Mouse (Mus musculus) forebrain, embryonic 10.5 days (tissue): ENCODE measurements at regions not wholly inside any gene's neighbourhood (a gene's known extent, or its start where the extent isn't known, plus 50 kb on each side); places are given as distances from the start of the nearest gene placed in this dataset.

Experiments used
- DNase-seq: peaks from one replicate; pipeline ENCODE4 v3.0.0-alpha.2; 2017; ENCODE audit warnings: low spot score; ENCODE audit errors: extremely low spot score
- H3K27ac ChIP-seq: fragments of 300-500 bp; sonication (generic); 2 replicates; pipeline ENCODE4 v1.5.1; 2016; ENCODE audit warnings: mild to moderate bottlenecking
- H3K27me3 ChIP-seq: fragments of 300-500 bp; sonication (generic); 2 replicates; pipeline ENCODE4 v1.6.1; 2016; ENCODE audit warnings: mild to moderate bottlenecking; ENCODE audit not compliant: poor library complexity, severe bottlenecking
- H3K36me3 ChIP-seq: fragments of 300-500 bp; sonication (generic); replicated peaks from 2 replicates; pipeline ENCODE4 v1.6.1; 2016; ENCODE audit warnings: mild to moderate bottlenecking, moderate library complexity
- H3K4me1 ChIP-seq: fragments of 300-500 bp; sonication (generic); 2 replicates; pipeline ENCODE4 v1.6.1; 2016
- H3K4me3 ChIP-seq: fragments of 300-500 bp; sonication (generic); 2 replicates; pipeline ENCODE4 v1.5.1; 2016; ENCODE audit warnings: mild to moderate bottlenecking, moderate library complexity
- H3K9me3 ChIP-seq: fragments of 300-500 bp; sonication (generic); 2 replicates; pipeline ENCODE4 v1.6.1; 2016; ENCODE audit warnings: mild to moderate bottlenecking, moderate library complexity
- WGBS: fragments of 180-500 bp; shearing (Covaris S2); methylation state at CpG from one replicate; pipeline ENCODE4 v1.1.7; 2016; 5-methylcytosine and 5-hydroxymethylcytosine counted together

- Histone ChIP-seq H3K36me3 (no peaks in the 10 kb centered on the region), H3K9me3 (no peaks in the 10 kb centered on the region), H3K4me3 (no peak overlapping the region), H3K4me1 (no peaks in the 10 kb centered on the region), H3K27ac (no peak overlapping the region), H3K27me3 (no peaks in the 10 kb centered on the region)
- DNase-seq, result no peak
- 73% methylated on average over 2 of the region's 2 CpGs for WGBS
Observed at GRCm38 (mm10) chr10:66228123-66228522, 867.8 kb upstream of the Jmjd1c start.

DNA sequence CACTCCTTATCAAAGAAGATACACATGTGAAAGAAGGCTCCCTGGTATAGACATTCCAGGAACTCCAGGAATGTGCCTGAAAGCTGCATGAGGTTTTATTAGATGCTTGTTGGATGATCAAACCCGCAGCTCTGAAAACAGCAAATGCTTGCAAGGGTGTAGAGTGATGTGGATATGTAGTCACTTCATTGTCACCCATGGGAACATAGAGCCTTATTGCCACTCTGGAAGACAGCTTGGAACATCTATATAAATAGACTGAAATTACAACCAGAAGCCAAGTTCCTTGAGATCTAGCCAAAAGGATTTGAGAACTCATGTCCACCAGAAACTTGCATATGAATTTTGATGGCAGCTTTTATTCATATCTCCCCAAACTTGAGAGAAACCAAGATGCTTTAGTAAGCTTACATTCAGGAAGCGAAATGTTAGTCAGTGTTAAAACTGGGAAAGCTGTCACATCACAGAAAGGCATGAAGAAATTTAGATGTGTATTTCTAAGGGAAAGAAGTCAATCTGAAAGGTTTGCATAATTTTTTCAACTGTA is 861.5 kb upstream of the Jmjd1c start:
- Histone ChIP-seq H3K9me3 (no peaks in the 10 kb centered on the region), H3K27me3 (no peaks in the 10 kb centered on the region), H3K4me3 (no peak overlapping the region), H3K27ac (no peak overlapping the region), H3K4me1 (no peaks in the 10 kb centered on the region), H3K36me3 (no peaks in the 10 kb centered on the region)
- no peak for DNase-seq
- WGBS, result 82% methylated on average over 2 of the region's 2 CpGs

- no peaks in the 10 kb centered on the region for H3K4me1 ChIP-seq
- no peak overlapping the region for H3K27ac ChIP-seq
- H3K27me3 ChIP-seq, result no peaks in the 10 kb centered on the region
- no peak for DNase-seq
- no peak overlapping the region for H3K4me3 ChIP-seq
- no peaks in the 10 kb centered on the region for H3K36me3 ChIP-seq
- no peaks in the 10 kb centered on the region for H3K9me3 ChIP-seq
- 84% methylated on average over 5 of the region's 5 CpGs for WGBS
Observed at GRCm38 (mm10) chr10:66256377-66256776, 839.5 kb upstream of the Jmjd1c start.

DNA sequence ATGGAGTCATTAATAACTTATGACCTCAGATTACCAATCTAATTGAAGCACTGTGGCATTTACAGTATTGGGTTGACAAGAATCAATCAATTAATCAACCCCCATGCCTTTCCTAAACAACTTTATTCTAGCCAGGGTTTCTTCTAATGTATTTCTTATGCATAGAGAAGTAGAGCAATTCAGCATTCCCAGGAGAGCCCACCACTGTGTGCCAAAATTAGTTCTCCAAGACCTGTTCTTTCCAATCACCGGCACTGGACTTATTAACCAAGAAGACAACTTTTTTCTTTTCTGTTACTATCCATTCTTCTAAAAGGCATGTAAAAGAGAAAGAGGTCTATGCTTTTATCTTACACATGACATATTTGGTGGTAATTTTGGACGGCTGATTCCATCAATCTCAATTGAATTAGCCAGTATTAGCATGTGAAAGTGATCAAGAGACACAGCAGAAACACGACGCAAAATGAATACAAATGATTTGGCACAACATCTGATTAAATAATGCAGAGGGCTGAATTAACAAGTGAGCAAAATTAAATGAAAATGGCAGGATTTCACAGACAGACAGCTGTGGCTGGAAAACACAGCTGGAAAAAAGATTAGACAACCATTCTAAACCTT is 825.2 kb upstream of the Jmjd1c start:
- H3K9me3 ChIP-seq, result no peaks in the 10 kb centered on the region
- no peak overlapping the region for H3K27ac ChIP-seq
- no peak overlapping the region for H3K4me3 ChIP-seq
- no peaks in the 10 kb centered on the region for H3K27me3 ChIP-seq
- H3K4me1 ChIP-seq, result no peaks in the 10 kb centered on the region
- H3K36me3 ChIP-seq, result no peaks in the 10 kb centered on the region
- DNase-seq, result no peak
- 85% methylated on average over 4 of the region's 4 CpGs for WGBS

GRCm38 (mm10) chr10:66295628-66296027 is 800.3 kb upstream of the Jmjd1c start:
- Histone ChIP-seq H3K27me3 (no peaks in the 10 kb centered on the region), H3K4me3 (no peak overlapping the region), H3K36me3 (no peaks in the 10 kb centered on the region), H3K27ac (no peak overlapping the region), H3K4me1 (no peaks in the 10 kb centered on the region), H3K9me3 (no peaks in the 10 kb centered on the region)
- WGBS, result 64% methylated on average over 4 of the region's 4 CpGs
- no peak for DNase-seq

DNA sequence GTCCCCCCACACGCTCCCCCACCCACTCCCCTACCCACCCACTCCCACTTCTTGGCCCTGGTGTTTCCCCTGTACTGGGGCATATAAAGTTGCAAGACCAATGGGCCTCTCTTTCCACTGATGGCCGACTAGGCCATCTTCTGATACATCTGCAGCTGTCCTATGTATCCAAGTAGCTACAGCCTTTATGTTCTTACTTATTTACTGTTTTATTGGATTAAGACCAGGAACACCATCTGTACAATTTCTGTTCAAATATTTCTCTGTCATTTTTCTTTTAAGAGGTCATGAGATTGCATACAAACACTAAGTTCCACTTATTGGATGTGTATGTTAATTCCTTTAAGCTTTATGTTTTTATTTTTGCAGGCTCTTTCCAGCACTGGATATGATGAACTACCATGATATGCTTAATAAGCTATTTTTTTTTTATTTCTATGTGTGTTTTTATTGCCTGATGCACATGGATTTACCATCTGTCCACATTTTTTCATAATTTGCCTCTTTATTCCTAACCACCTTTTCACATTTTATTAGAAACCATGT is 792.6 kb upstream of the Jmjd1c start:
- Histone ChIP-seq H3K36me3 (no peaks in the 10 kb centered on the region), H3K9me3 (no peaks in the 10 kb centered on the region), H3K27ac (no peak overlapping the region), H3K4me1 (no peaks in the 10 kb centered on the region), H3K4me3 (no peak overlapping the region), H3K27me3 (no peaks in the 10 kb centered on the region)
- no peak for DNase-seq
- WGBS, result 86% methylated on average over 2 of the region's 2 CpGs

- Histone ChIP-seq H3K27me3 (no peaks in the 10 kb centered on the region), H3K4me1 (no peaks in the 10 kb centered on the region), H3K4me3 (no peak overlapping the region), H3K27ac (no peak overlapping the region), H3K9me3 (no peaks in the 10 kb centered on the region), H3K36me3 (no peaks in the 10 kb centered on the region)
- no peak for DNase-seq
Observed at GRCm38 (mm10) chr10:66304901-66305300, 791.0 kb upstream of the Jmjd1c start.

DNA sequence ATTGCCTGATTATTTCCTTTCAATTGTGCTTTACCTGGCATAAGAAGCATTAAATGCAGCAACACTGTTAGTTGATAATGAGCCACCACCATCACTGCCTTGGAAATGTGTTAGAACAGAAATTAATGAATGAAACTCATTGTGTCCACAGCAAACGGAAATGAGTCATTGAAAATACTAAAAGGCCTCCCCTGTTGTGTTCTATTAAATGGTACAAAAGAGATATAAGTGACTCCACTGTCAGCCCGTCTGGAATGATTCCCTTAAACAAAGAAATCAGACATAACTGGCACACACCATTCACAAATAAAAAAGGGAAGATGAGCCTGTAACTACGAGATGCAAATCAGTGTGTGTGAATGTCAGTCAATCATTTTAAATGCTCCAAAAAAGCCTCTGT is 764.8 kb upstream of the Jmjd1c start:
- WGBS, result 52% methylated on average over 3 of the region's 3 CpGs
- H3K27ac ChIP-seq, result no peak overlapping the region
- H3K9me3 ChIP-seq, result no peaks in the 10 kb centered on the region
- H3K36me3 ChIP-seq, result no peaks in the 10 kb centered on the region
- DNase-seq, result no peak
- no peaks in the 10 kb centered on the region for H3K27me3 ChIP-seq
- no peaks in the 10 kb centered on the region for H3K4me1 ChIP-seq
- no peak overlapping the region for H3K4me3 ChIP-seq

- WGBS, result 87% methylated on average over 1 of the region's 1 CpGs
Observed at GRCm38 (mm10) chr10:66337994-66338393, 757.9 kb upstream of the Jmjd1c start.

DNA sequence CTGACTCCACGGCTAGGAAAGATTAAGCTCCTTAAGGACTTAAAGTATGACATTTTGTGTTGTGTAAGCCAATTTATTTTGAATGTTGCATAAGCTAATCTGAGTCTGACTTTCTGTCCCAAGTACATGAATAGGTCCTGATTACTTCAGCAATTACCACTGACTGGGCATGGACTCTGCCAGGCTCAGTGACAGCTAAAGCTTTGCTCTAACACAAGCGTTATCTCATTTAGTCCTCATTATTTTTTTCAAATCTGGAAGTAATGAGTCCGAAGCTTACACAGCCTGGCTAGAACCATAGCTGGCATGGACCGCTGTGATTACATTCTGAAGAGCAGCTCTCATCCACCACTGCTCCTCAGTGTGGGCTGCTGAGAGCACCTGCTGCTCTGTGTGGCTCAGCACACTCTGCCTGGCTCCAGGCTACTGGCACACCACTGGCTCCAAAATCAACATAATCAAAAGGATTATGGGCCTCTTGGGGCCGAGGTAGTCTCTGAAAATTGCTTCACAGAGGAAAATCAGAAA is 753.0 kb upstream of the Jmjd1c start:
- no peak for DNase-seq
- no peak overlapping the region for H3K4me3 ChIP-seq
- H3K27me3 ChIP-seq, result no peaks in the 10 kb centered on the region
- H3K36me3 ChIP-seq, result no peaks in the 10 kb centered on the region
- H3K9me3 ChIP-seq, result no peaks in the 10 kb centered on the region
- no peak overlapping the region for H3K27ac ChIP-seq
- WGBS, result 71% methylated on average over 5 of the region's 5 CpGs
- H3K4me1 ChIP-seq, result no peaks in the 10 kb centered on the region

More at GRCm38 (mm10) chr10:66337994-66338393, 757.9 kb upstream of the Jmjd1c start:
- Histone ChIP-seq H3K9me3 (no peaks in the 10 kb centered on the region), H3K27ac (no peak overlapping the region), H3K4me1 (no peaks in the 10 kb centered on the region), H3K36me3 (no peaks in the 10 kb centered on the region), H3K4me3 (no peak overlapping the region), H3K27me3 (no peaks in the 10 kb centered on the region)
- DNase-seq, result no peak

DNA sequence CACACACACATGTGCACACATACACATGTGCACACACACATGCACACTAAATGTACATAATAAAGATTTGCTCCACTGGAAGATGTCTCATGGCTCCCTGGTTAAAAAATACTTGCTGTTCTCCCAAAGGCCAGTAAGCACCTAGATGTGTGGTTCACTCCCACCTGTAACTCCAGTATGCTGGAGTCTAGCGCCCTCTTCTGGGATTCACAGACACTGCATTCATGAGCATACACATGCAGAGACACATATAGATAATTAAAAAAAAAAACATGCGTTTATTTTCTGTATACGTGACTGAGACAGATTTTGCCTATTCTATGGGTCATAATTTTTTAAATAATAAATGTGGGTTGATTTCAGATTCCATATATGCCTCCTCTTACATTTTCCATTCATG is 747.5 kb upstream of the Jmjd1c start:
- no peak overlapping the region for H3K4me3 ChIP-seq
- no peaks in the 10 kb centered on the region for H3K36me3 ChIP-seq
- H3K9me3 ChIP-seq, result no peaks in the 10 kb centered on the region
- no peak overlapping the region for H3K27ac ChIP-seq
- no peak for DNase-seq
- no peaks in the 10 kb centered on the region for H3K27me3 ChIP-seq
- WGBS, result 76% methylated on average over 3 of the region's 3 CpGs
- no peaks in the 10 kb centered on the region for H3K4me1 ChIP-seq

DNA sequence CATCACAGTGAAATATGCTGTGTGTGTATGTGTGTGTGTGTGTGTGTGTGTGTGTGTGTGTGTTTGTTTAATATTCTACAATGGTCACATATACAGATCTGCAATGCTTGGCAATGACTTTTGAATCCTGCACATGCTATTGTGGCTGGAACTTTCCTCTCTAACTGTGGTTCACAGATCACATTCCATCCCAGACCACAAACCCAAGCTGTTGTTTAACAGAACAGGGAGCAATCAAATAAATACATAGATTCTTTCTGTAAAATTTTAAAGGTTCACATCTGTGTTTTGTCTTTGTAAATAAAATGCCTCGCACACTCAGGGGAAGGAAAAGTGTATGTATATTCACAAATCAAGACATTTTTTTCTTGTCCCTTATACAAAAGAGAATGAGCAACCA is 744.9 kb upstream of the Jmjd1c start:
- Histone ChIP-seq H3K27ac (no peak overlapping the region), H3K4me3 (no peak overlapping the region), H3K27me3 (no peaks in the 10 kb centered on the region), H3K9me3 (no peaks in the 10 kb centered on the region), H3K4me1 (no peaks in the 10 kb centered on the region), H3K36me3 (no peaks in the 10 kb centered on the region)
- WGBS, result 83% methylated on average over 1 of the region's 1 CpGs
- no peak for DNase-seq

GRCm38 (mm10) chr10:66354072-66354471 is 741.9 kb upstream of the Jmjd1c start:
- WGBS, result 62% methylated on average over 1 of the region's 1 CpGs
- Histone ChIP-seq H3K27ac (no peak overlapping the region), H3K4me1 (peaks cover 5% of the 10 kb centered on the region), H3K9me3 (no peaks in the 10 kb centered on the region), H3K36me3 (no peaks in the 10 kb centered on the region), H3K27me3 (no peaks in the 10 kb centered on the region), H3K4me3 (no peak overlapping the region)
- no peak for DNase-seq
